8 mouse cellular contexts compared by ENCODE assay signal in genomic region chr11:98954801-98955706, GRCm38 (mm10). TPM values are rescaled to one million over a fixed set of nuclear protein-coding genes. Genes with fewer than 3 reads are reported as not detected.
DNase-seq lines count a peak whose midpoint lies in the region; ATAC-seq and TF ChIP-seq lines count a peak whose summit lies in the region.

No protein-coding gene starts in this region.

- peak overlapping the region; percentile 18; the same call in 1 of the 2 replicates for H3K9ac ChIP-seq in limb, embryonic 12.5 days (replicated peaks)
- H3K9ac ChIP-seq in neural tube, embryonic 13.5 days, result peak overlapping the region; percentile 54

- H3K4me3 ChIP-seq in limb, embryonic 12.5 days (replicated peaks), result no peak overlapping the region
- no peak overlapping the region for H3K4me3 ChIP-seq in neural tube, embryonic 13.5 days
- no peak overlapping the region for H3K4me3 ChIP-seq in left cerebral cortex, adult 2 months

- ATAC-seq in limb, embryonic 12.5 days (ENCODE audit: insufficient number of reproducible peaks, insufficient read depth, low FRiP score, low TSS enrichment, low read depth), result no peak
- ATAC-seq in neural tube, embryonic 13.5 days (ENCODE audit: low read depth), result peak; percentile 34; the same call in 1 of the 2 replicates
- no peak for ATAC-seq in megakaryocyte-erythroid progenitor cell, adult 5-6 weeks (replicated peaks; ENCODE audit: low FRiP score, low TSS enrichment, poor library complexity, severe bottlenecking)

- intact Hi-C loops in left cerebral cortex, adult 2 months (cut with DNase I), result loop anchor here (2.0 kb wide), 1 partner anchor 14 kb away; no protein-coding TSS in a partner anchor

- peaks cover 68% of the 10 kb centered on the region for H3K4me1 ChIP-seq in limb, embryonic 12.5 days (replicated peaks)
- H3K4me1 ChIP-seq in neural tube, embryonic 13.5 days (replicated peaks), result peaks cover 73% of the 10 kb centered on the region

- H3K27ac ChIP-seq in limb, embryonic 12.5 days, result peak overlapping the region; percentile 69
- H3K27ac ChIP-seq in neural tube, embryonic 13.5 days (replicated peaks), result peak overlapping the region; percentile 87
- H3K27ac ChIP-seq in left cerebral cortex, adult 2 months, result no peak overlapping the region

- peaks cover 53% of the 10 kb centered on the region for H3K36me3 ChIP-seq in limb, embryonic 12.5 days
- H3K36me3 ChIP-seq in neural tube, embryonic 13.5 days, result peaks cover 7% of the 10 kb centered on the region; the same call in 1 of the 2 replicates

- H3K4me2 ChIP-seq in limb, embryonic 12.5 days, result peak overlapping the region; percentile 39
- peak overlapping the region; percentile 38 for H3K4me2 ChIP-seq in neural tube, embryonic 13.5 days

- no peak for TF ChIP-seq CTCF in left cerebral cortex, adult 2 months (IDR thresholded peaks at IDR 0.05)

- WGBS in limb, embryonic 12.5 days, result 16% methylated on average over 16 of the region's 17 CpGs
- 9% methylated on average over 16 of the region's 17 CpGs for WGBS in neural tube, embryonic 13.5 days

- no peaks in the 10 kb centered on the region for H3K9me3 ChIP-seq in limb, embryonic 12.5 days
- no peaks in the 10 kb centered on the region for H3K9me3 ChIP-seq in neural tube, embryonic 13.5 days

- H3K27me3 ChIP-seq in limb, embryonic 12.5 days, result no peaks in the 10 kb centered on the region
- H3K27me3 ChIP-seq in neural tube, embryonic 13.5 days, result no peaks in the 10 kb centered on the region

- DNase-seq in adrenal gland, postnatal 14 days, result peak; percentile 51
- DNase-seq in adrenal gland, postnatal 25 days, result no peak
- peak; percentile 3 to 17 for DNase-seq in thymus, postnatal 36 days
- DNase-seq in thymus, postnatal 10 days (ENCODE audit: low spot score in 2 of 2), result no peak
- DNase-seq in left cerebral cortex, adult 2 months (ENCODE audit: extremely low spot score in 1 of 2, low spot score in 2 of 2), result no peak

RNA-seq across cellular contexts. Expression of gene Rara, which starts 27.4 kb away (rescaled TPM):
- 24.5 and 29.3 TPM in 2 replicates for total RNA-seq in adrenal gland, postnatal 14 days (2021)
- total RNA-seq in adrenal gland, postnatal 25 days (2021), result 21.8 and 27.7 TPM in 2 replicates
- polyA plus RNA-seq in limb, embryonic 12.5 days (2016; fragmentation: Nextera tagmentation; extraction: Ambion mirVana), result 47.1 TPM in 2 replicates
- polyA plus RNA-seq in neural tube, embryonic 13.5 days (2015; fragmentation: Nextera tagmentation; extraction: Ambion mirVana), result 24.0 and 26.7 TPM in 2 replicates
- total RNA-seq in megakaryocyte-erythroid progenitor cell, adult 5-6 weeks (2014; fragmentation: Nextera tagmentation), result 7.8 and 15.9 TPM in 2 replicates
- 2.2 and 3.0 TPM in 2 replicates for total RNA-seq in megakaryocyte-erythroid progenitor cell, adult 5-6 weeks (2017)
- 10 to 100 TPM; 14.0 to 18.7 TPM for total RNA-seq in left cerebral cortex, adult 2 months (2021)

RNA-seq across cellular contexts. Expression of gene Gjd3, which starts 27.8 kb away (rescaled TPM):
- not detected in 2 replicates for total RNA-seq in adrenal gland, postnatal 14 days (2021)
- not detected in 2 replicates for total RNA-seq in adrenal gland, postnatal 25 days (2021)
- 0.51 TPM in 1 of 2 replicates, not detected in the other for polyA plus RNA-seq in limb, embryonic 12.5 days (2016; fragmentation: Nextera tagmentation; extraction: Ambion mirVana)
- 1.4 and 1.5 TPM in 2 replicates for polyA plus RNA-seq in neural tube, embryonic 13.5 days (2015; fragmentation: Nextera tagmentation; extraction: Ambion mirVana)
- total RNA-seq in megakaryocyte-erythroid progenitor cell, adult 5-6 weeks (2014; fragmentation: Nextera tagmentation), result not detected in 2 replicates
- total RNA-seq in megakaryocyte-erythroid progenitor cell, adult 5-6 weeks (2017), result not detected in 2 replicates
- total RNA-seq in left cerebral cortex, adult 2 months (2021), result 1 to 10 TPM; 1.4 to 3.2 TPM

RNA-seq across cellular contexts. Expression of gene Cdc6, which starts 47.5 kb away (rescaled TPM):
- 3.5 and 5.8 TPM in 2 replicates for total RNA-seq in adrenal gland, postnatal 14 days (2021)
- total RNA-seq in adrenal gland, postnatal 25 days (2021), result 1.7 and 4.3 TPM in 2 replicates
- 44.8 and 48.5 TPM in 2 replicates for polyA plus RNA-seq in limb, embryonic 12.5 days (2016; fragmentation: Nextera tagmentation; extraction: Ambion mirVana)
- polyA plus RNA-seq in neural tube, embryonic 13.5 days (2015; fragmentation: Nextera tagmentation; extraction: Ambion mirVana), result 4.2 and 4.7 TPM in 2 replicates
- 85.0 and 101 TPM in 2 replicates for total RNA-seq in megakaryocyte-erythroid progenitor cell, adult 5-6 weeks (2014; fragmentation: Nextera tagmentation)
- total RNA-seq in megakaryocyte-erythroid progenitor cell, adult 5-6 weeks (2017), result 67.8 and 78.7 TPM in 2 replicates
- total RNA-seq in left cerebral cortex, adult 2 months (2021), result under 1 TPM; 0.35 to 0.36 TPM

Comparison
In these comparisons a context has a peak if more than half of its experiments do, and no peak if none do; other contexts are left out.
1. DNase-seq: peak in adrenal gland, postnatal 14 days (single experiment) and thymus, postnatal 36 days (2 of 2); none in adrenal gland, postnatal 25 days (single experiment), thymus, postnatal 10 days (0 of 2) and left cerebral cortex, adult 2 months (0 of 2).
2. RNA of gene Cdc6, which starts 47.5 kb away (total RNA-seq): 67.8 to 101 TPM in megakaryocyte-erythroid progenitor cell, adult 5-6 weeks; 3.5 to 5.8 TPM in adrenal gland, postnatal 14 days, 1.7 to 4.3 TPM in adrenal gland, postnatal 25 days and 0.35 to 0.36 TPM in left cerebral cortex, adult 2 months; every median in the first group is over 10 times any median in the second.